Mouse (Mus musculus) bone marrow, adult 2 months (tissue): Measurements from ENCODE around the gene Arid1b.

Experiments
- CTCF ChIP-seq: fragments of 200-500 bp; IDR thresholded peaks from 2 replicates; pipeline ENCODE4 v1.5.1; 2011; ENCODE audit warnings: low read length, control low read depth; ENCODE audit not compliant: control insufficient read depth, insufficient read depth
- POLR2A ChIP-seq: fragments of 200-500 bp; IDR thresholded peaks from 2 replicates; pipeline ENCODE4 v1.6.1; 2011; ENCODE audit warnings: low read depth, mild to moderate bottlenecking, control low read depth, low read length, borderline replicate concordance; ENCODE audit not compliant: control insufficient read depth

- TF ChIP-seq CTCF, result no peak
- TF ChIP-seq POLR2A, result no peak
Measured at GRCm38 (mm10) chr17:5078576-5078975, 84.4 kb downstream of the Arid1b start.
